Mouse (Mus musculus): ENCODE data around the gene Prdx6. TPM values are rescaled to one million over a fixed set of nuclear protein-coding genes. Genes with fewer than 3 reads are reported as not detected.
A peak's percentile ranks its signal among the peaks of the same experiment; 100 is the strongest.
"Not testable (repeated sequence)": the region's sequence is repeated elsewhere in the genome, so short reads cannot be mapped to it uniquely, and the experiment has no call there.

Gene Prdx6
- polyA plus RNA-seq, 1 experiment from 2014 or later = 278 TPM

GRCm38 (mm10) chr1:161233226-161233839 lies 17.7 kb downstream of the Prdx6 start:
- H3K27me3 ChIP-seq (ENCODE audit: control insufficient read depth, insufficient read depth, low read length) = no peaks in the 10 kb centered on the region
- TF ChIP-seq CTCF (IDR thresholded peaks at IDR 0.05; ENCODE audit: low read depth) = no peak
- TF ChIP-seq EP300 (optimal IDR thresholded peaks at IDR 0.05) = no peak
- no peaks in the 10 kb centered on the region for H3K4me1 ChIP-seq (replicated peaks; ENCODE audit: control insufficient read depth, insufficient read depth)
- H3K9me3 ChIP-seq (ENCODE audit: control insufficient read depth, low read length) = no peaks in the 10 kb centered on the region
- no peak overlapping the region for H3K27ac ChIP-seq (replicated peaks)
- no peak overlapping the region for H3K4me3 ChIP-seq (ENCODE audit: low read depth, low read length)
- no peak for ATAC-seq (ENCODE audit: low FRiP score, low TSS enrichment)
- 45% methylated on average over 13 of the region's 13 CpGs for WGBS
- no peak overlapping the region; the same call in 1 of the 2 replicates for H3K4me2 ChIP-seq (replicated peaks; ENCODE audit: low read depth)
- H3K36me3 ChIP-seq (ENCODE audit: control insufficient read depth, insufficient read depth, low read length) = no peaks in the 10 kb centered on the region; the same call in 1 of the 2 replicates
- no peak for DNase-seq (ENCODE audit: low spot score)
- H3K9ac ChIP-seq (ENCODE audit: low read length) = no peak overlapping the region

GRCm38 (mm10) chr1:161232181-161232580 lies 18.8 kb downstream of the Prdx6 start:
- Histone ChIP-seq H3K27me3 (ENCODE audit: control insufficient read depth, insufficient read depth, low read length) (no peaks in the 10 kb centered on the region), H3K4me1 (replicated peaks; ENCODE audit: control insufficient read depth, insufficient read depth) (no peaks in the 10 kb centered on the region), H3K4me3 (ENCODE audit: low read depth, low read length) (no peak overlapping the region), H3K4me2 (replicated peaks; ENCODE audit: low read depth) (no peak overlapping the region), H3K36me3 (ENCODE audit: control insufficient read depth, insufficient read depth, low read length) (no peaks in the 10 kb centered on the region), H3K27ac (replicated peaks) (no peak overlapping the region), H3K9ac (ENCODE audit: low read length) (no peak overlapping the region), H3K9me3 (ENCODE audit: control insufficient read depth, low read length) (no peaks in the 10 kb centered on the region)
- DNase-seq (ENCODE audit: low spot score) (no peak), ATAC-seq (ENCODE audit: low FRiP score, low TSS enrichment) (no peak)
- WGBS = 83% methylated on average over 5 of the region's 5 CpGs
- TF ChIP-seq EP300 (optimal IDR thresholded peaks at IDR 0.05) (no peak), CTCF (IDR thresholded peaks at IDR 0.05; ENCODE audit: low read depth) (no peak)

- no peaks in the 10 kb centered on the region for H3K27me3 ChIP-seq (ENCODE audit: control insufficient read depth, insufficient read depth, low read length)
- no peak overlapping the region for H3K9ac ChIP-seq (ENCODE audit: low read length)
- no peaks in the 10 kb centered on the region for H3K36me3 ChIP-seq (ENCODE audit: control insufficient read depth, insufficient read depth, low read length)
- no peak overlapping the region for H3K4me2 ChIP-seq (replicated peaks; ENCODE audit: low read depth)
- no peak for TF ChIP-seq EP300 (optimal IDR thresholded peaks at IDR 0.05)
- TF ChIP-seq CTCF (IDR thresholded peaks at IDR 0.05; ENCODE audit: low read depth) = no peak
- no peaks in the 10 kb centered on the region for H3K9me3 ChIP-seq (ENCODE audit: control insufficient read depth, low read length)
- WGBS = 26% methylated on average over 5 of the region's 5 CpGs
- DNase-seq (ENCODE audit: low spot score) (no peak), ATAC-seq (ENCODE audit: low FRiP score, low TSS enrichment) (peak; percentile 49; the same call in 1 of the 2 replicates)
- H3K27ac ChIP-seq (replicated peaks) = no peak overlapping the region
- H3K4me1 ChIP-seq (replicated peaks; ENCODE audit: control insufficient read depth, insufficient read depth) = no peaks in the 10 kb centered on the region
- no peak overlapping the region for H3K4me3 ChIP-seq (ENCODE audit: low read depth, low read length)
Observed at GRCm38 (mm10) chr1:161224837-161225236, 26.2 kb downstream of the Prdx6 start.

- no peak for ATAC-seq (ENCODE audit: low FRiP score, low TSS enrichment)
- no peaks in the 10 kb centered on the region for H3K9me3 ChIP-seq (ENCODE audit: control insufficient read depth, low read length)
- no peak overlapping the region for H3K9ac ChIP-seq (ENCODE audit: low read length)
- H3K27ac ChIP-seq (replicated peaks) = no peak overlapping the region
- H3K27me3 ChIP-seq (ENCODE audit: control insufficient read depth, insufficient read depth, low read length) = no peaks in the 10 kb centered on the region
- no peaks in the 10 kb centered on the region for H3K36me3 ChIP-seq (ENCODE audit: control insufficient read depth, insufficient read depth, low read length)
- no peaks in the 10 kb centered on the region for H3K4me1 ChIP-seq (replicated peaks; ENCODE audit: control insufficient read depth, insufficient read depth)
- no peak for TF ChIP-seq CTCF (IDR thresholded peaks at IDR 0.05; ENCODE audit: low read depth)
- TF ChIP-seq EP300 (optimal IDR thresholded peaks at IDR 0.05) = no peak
- H3K4me3 ChIP-seq (ENCODE audit: low read depth, low read length) = no peak overlapping the region
- DNase-seq (ENCODE audit: low spot score) = no peak
- WGBS = 55% methylated on average over 3 of the region's 3 CpGs
- no peak overlapping the region for H3K4me2 ChIP-seq (replicated peaks; ENCODE audit: low read depth)
Observed at GRCm38 (mm10) chr1:161219816-161220215, 31.2 kb downstream of the Prdx6 start.

GRCm38 (mm10) chr1:161214465-161214864 lies 36.6 kb downstream of the Prdx6 start:
- Histone ChIP-seq H3K4me3 (ENCODE audit: low read depth, low read length) (no peak overlapping the region), H3K4me1 (replicated peaks; ENCODE audit: control insufficient read depth, insufficient read depth) (no peaks in the 10 kb centered on the region), H3K9me3 (ENCODE audit: control insufficient read depth, low read length) (no peaks in the 10 kb centered on the region), H3K27ac (replicated peaks) (no peak overlapping the region), H3K9ac (ENCODE audit: low read length) (no peak overlapping the region), H3K4me2 (replicated peaks; ENCODE audit: low read depth) (no peak overlapping the region), H3K36me3 (ENCODE audit: control insufficient read depth, insufficient read depth, low read length) (no peaks in the 10 kb centered on the region), H3K27me3 (ENCODE audit: control insufficient read depth, insufficient read depth, low read length) (no peaks in the 10 kb centered on the region)
- 37% methylated on average over 4 of the region's 4 CpGs for WGBS
- no peak for DNase-seq (ENCODE audit: low spot score)
- ATAC-seq (ENCODE audit: low FRiP score, low TSS enrichment) = no peak
- no peak for TF ChIP-seq EP300 (optimal IDR thresholded peaks at IDR 0.05)
- peak; percentile 75 for TF ChIP-seq CTCF (IDR thresholded peaks at IDR 0.05; ENCODE audit: low read depth)

GRCm38 (mm10) chr1:161199856-161200255 lies 51.2 kb downstream of the Prdx6 start:
- Histone ChIP-seq H3K4me1 (replicated peaks; ENCODE audit: control insufficient read depth, insufficient read depth) (0 out of 2 replicates have a peak, but pooled peaks cover 3% of the 10 kb centered on the region), H3K27ac (replicated peaks) (no peak overlapping the region), H3K9ac (ENCODE audit: low read length) (no peak overlapping the region), H3K36me3 (ENCODE audit: control insufficient read depth, insufficient read depth, low read length) (no peaks in the 10 kb centered on the region), H3K9me3 (ENCODE audit: control insufficient read depth, low read length) (no peaks in the 10 kb centered on the region), H3K4me2 (replicated peaks; ENCODE audit: low read depth) (no peak overlapping the region), H3K27me3 (ENCODE audit: control insufficient read depth, insufficient read depth, low read length) (no peaks in the 10 kb centered on the region), H3K4me3 (ENCODE audit: low read depth, low read length) (no peak overlapping the region)
- 67% methylated on average over 5 of the region's 5 CpGs for WGBS
- DNase-seq (ENCODE audit: low spot score) (no peak), ATAC-seq (ENCODE audit: low FRiP score, low TSS enrichment) (no peak)
- TF ChIP-seq CTCF (IDR thresholded peaks at IDR 0.05; ENCODE audit: low read depth) (no peak), EP300 (optimal IDR thresholded peaks at IDR 0.05) (no peak)

- H3K27ac ChIP-seq (replicated peaks) = peak overlapping the region; percentile 49; the same call in 1 of the 2 replicates
- peak overlapping the region; percentile 66 for H3K4me2 ChIP-seq (replicated peaks; ENCODE audit: low read depth)
- peak overlapping the region; percentile 49 for H3K4me3 ChIP-seq (ENCODE audit: low read depth, low read length)
- H3K9me3 ChIP-seq (ENCODE audit: control insufficient read depth, low read length); H3K4me1 ChIP-seq (replicated peaks; ENCODE audit: control insufficient read depth, insufficient read depth); H3K27me3 ChIP-seq (ENCODE audit: control insufficient read depth, insufficient read depth, low read length); H3K9ac ChIP-seq (ENCODE audit: low read length); H3K36me3 ChIP-seq (ENCODE audit: control insufficient read depth, insufficient read depth, low read length); DNase-seq (ENCODE audit: low spot score); ATAC-seq (ENCODE audit: low FRiP score, low TSS enrichment): not testable (repeated sequence)
- WGBS = 44% methylated on average over 11 of the region's 11 CpGs
Observed at GRCm38 (mm10) chr1:161196364-161196763, 54.7 kb downstream of the Prdx6 start.

All from stomach, postnatal 0 days (tissue).